Mouse (Mus musculus): Measurements from ENCODE around the gene Cbx2. TPM values are rescaled to one million over a fixed set of nuclear protein-coding genes. Genes with fewer than 3 reads are reported as not detected.

Cbx2 gene
- total and polyA plus RNA-seq, 3 experiments: 0.11 TPM; not detected in 2

- ATAC-seq (ENCODE audit: extremely low read depth, insufficient number of reproducible peaks, low FRiP score, poor library complexity, severe bottlenecking): no peak
- H3K27me3 ChIP-seq (ENCODE audit: insufficient read depth, low read length): no peaks in the 10 kb centered on the region
- TF ChIP-seq POLR2AphosphoS5 (IDR thresholded peaks at IDR 0.05; ENCODE audit: insufficient replicate concordance, low read depth, low read length): no peak
- no peak for TF ChIP-seq GATA1 (IDR thresholded peaks at IDR 0.05; ENCODE audit: borderline replicate concordance, low read length)
- no peak for TF ChIP-seq TAL1 (conservative IDR thresholded peaks at IDR 0.05; ENCODE audit: low read depth, low read length)
- TF ChIP-seq GATA2 (IDR thresholded peaks at IDR 0.05; ENCODE audit: borderline replicate concordance, low read depth, low read length): no peak
- no peak for TF ChIP-seq CTCF (IDR thresholded peaks at IDR 0.05; ENCODE audit: low read depth, low read length)
These were observed 1.5 kb downstream of the Cbx2 start for GRCm38 (mm10) chr11:119024260-119024659.

GRCm38 (mm10) chr11:119026203-119026602 is 3.4 kb downstream of the Cbx2 start:
- no peak for ATAC-seq (ENCODE audit: extremely low read depth, insufficient number of reproducible peaks, low FRiP score, poor library complexity, severe bottlenecking)
- H3K9me3 ChIP-seq (replicated peaks): peaks cover 92% of the 10 kb centered on the region
- no peak for DNase-seq (ENCODE audit: low spot score)
- no peaks in the 10 kb centered on the region for H3K36me3 ChIP-seq (replicated peaks)
- H3K27me3 ChIP-seq (ENCODE audit: insufficient read depth, low read length): no peaks in the 10 kb centered on the region
- no peak overlapping the region for H3K4me3 ChIP-seq (ENCODE audit: low read depth, low read length)
- H3K4me1 ChIP-seq (ENCODE audit: insufficient read depth, low read depth, low read length): no peaks in the 10 kb centered on the region
- TF ChIP-seq GATA2 (IDR thresholded peaks at IDR 0.05; ENCODE audit: borderline replicate concordance, low read depth, low read length) (no peak), TAL1 (conservative IDR thresholded peaks at IDR 0.05; ENCODE audit: low read depth, low read length) (no peak), GATA1 (IDR thresholded peaks at IDR 0.05; ENCODE audit: borderline replicate concordance, low read length) (no peak), CTCF (IDR thresholded peaks at IDR 0.05; ENCODE audit: low read depth, low read length) (no peak), POLR2AphosphoS5 (IDR thresholded peaks at IDR 0.05; ENCODE audit: insufficient replicate concordance, low read depth, low read length) (no peak)

More at GRCm38 (mm10) chr11:119024260-119024659, 1.5 kb downstream of the Cbx2 start:
- Histone ChIP-seq H3K4me1 (ENCODE audit: insufficient read depth, low read depth, low read length) (no peaks in the 10 kb centered on the region), H3K9me3 (replicated peaks) (peaks cover 93% of the 10 kb centered on the region), H3K4me3 (ENCODE audit: low read depth, low read length) (no peak overlapping the region), H3K36me3 (replicated peaks) (no peaks in the 10 kb centered on the region)
- DNase-seq (ENCODE audit: low spot score): no peak

GRCm38 (mm10) chr11:119033874-119034558 is 11.3 kb downstream of the Cbx2 start:
- H3K9me3 ChIP-seq (replicated peaks): peaks cover 87% of the 10 kb centered on the region
- H3K27me3 ChIP-seq (ENCODE audit: insufficient read depth, low read length): no peaks in the 10 kb centered on the region
- ATAC-seq (ENCODE audit: extremely low read depth, insufficient number of reproducible peaks, low FRiP score, poor library complexity, severe bottlenecking): no peak
- no peaks in the 10 kb centered on the region for H3K4me1 ChIP-seq (ENCODE audit: insufficient read depth, low read depth, low read length)
- no peak for DNase-seq (ENCODE audit: low spot score)
- no peak overlapping the region for H3K4me3 ChIP-seq (ENCODE audit: low read depth, low read length)
- TF ChIP-seq GATA2 (IDR thresholded peaks at IDR 0.05; ENCODE audit: borderline replicate concordance, low read depth, low read length): no peak
- 0 out of 2 replicates have a peak, but pooled peaks have one; percentile 4 for TF ChIP-seq CTCF (IDR thresholded peaks at IDR 0.05; ENCODE audit: low read depth, low read length)
- H3K36me3 ChIP-seq (replicated peaks): no peaks in the 10 kb centered on the region

- ATAC-seq (ENCODE audit: extremely low read depth, insufficient number of reproducible peaks, low FRiP score, poor library complexity, severe bottlenecking) (no peak), DNase-seq (ENCODE audit: low spot score) (no peak)
- peaks cover 86% of the 10 kb centered on the region for H3K9me3 ChIP-seq (replicated peaks)
- no peaks in the 10 kb centered on the region for H3K4me1 ChIP-seq (ENCODE audit: insufficient read depth, low read depth, low read length)
- no peaks in the 10 kb centered on the region for H3K27me3 ChIP-seq (ENCODE audit: insufficient read depth, low read length)
- TF ChIP-seq TAL1 (conservative IDR thresholded peaks at IDR 0.05; ENCODE audit: low read depth, low read length): no peak
- TF ChIP-seq GATA1 (IDR thresholded peaks at IDR 0.05; ENCODE audit: borderline replicate concordance, low read length): no peak
- no peak for TF ChIP-seq POLR2AphosphoS5 (IDR thresholded peaks at IDR 0.05; ENCODE audit: insufficient replicate concordance, low read depth, low read length)
- no peak for TF ChIP-seq CTCF (IDR thresholded peaks at IDR 0.05; ENCODE audit: low read depth, low read length)
- no peaks in the 10 kb centered on the region for H3K36me3 ChIP-seq (replicated peaks)
- H3K4me3 ChIP-seq (ENCODE audit: low read depth, low read length): no peak overlapping the region
These were observed 11.9 kb downstream of the Cbx2 start for GRCm38 (mm10) chr11:119034635-119035034.

- no peaks in the 10 kb centered on the region for H3K27me3 ChIP-seq (ENCODE audit: insufficient read depth, low read length)
- no peak for DNase-seq (ENCODE audit: low spot score)
- H3K36me3 ChIP-seq (replicated peaks): no peaks in the 10 kb centered on the region
- no peaks in the 10 kb centered on the region for H3K4me1 ChIP-seq (ENCODE audit: insufficient read depth, low read depth, low read length)
- TF ChIP-seq CTCF (IDR thresholded peaks at IDR 0.05; ENCODE audit: low read depth, low read length) (no peak), GATA1 (IDR thresholded peaks at IDR 0.05; ENCODE audit: borderline replicate concordance, low read length) (no peak), POLR2AphosphoS5 (IDR thresholded peaks at IDR 0.05; ENCODE audit: insufficient replicate concordance, low read depth, low read length) (no peak), TAL1 (conservative IDR thresholded peaks at IDR 0.05; ENCODE audit: low read depth, low read length) (no peak), GATA2 (IDR thresholded peaks at IDR 0.05; ENCODE audit: borderline replicate concordance, low read depth, low read length) (no peak)
- no peak for ATAC-seq (ENCODE audit: extremely low read depth, insufficient number of reproducible peaks, low FRiP score, poor library complexity, severe bottlenecking)
- no peak overlapping the region; the same call in 1 of the 2 replicates for H3K4me3 ChIP-seq (ENCODE audit: low read depth, low read length)
- H3K9me3 ChIP-seq (replicated peaks): peaks cover 86% of the 10 kb centered on the region
These were observed 12.4 kb downstream of the Cbx2 start for GRCm38 (mm10) chr11:119035094-119035685.

- Histone ChIP-seq H3K4me1 (ENCODE audit: insufficient read depth, low read depth, low read length) (no peaks in the 10 kb centered on the region), H3K36me3 (replicated peaks) (no peaks in the 10 kb centered on the region), H3K4me3 (ENCODE audit: low read depth, low read length) (no peak overlapping the region), H3K27me3 (ENCODE audit: insufficient read depth, low read length) (no peaks in the 10 kb centered on the region), H3K9me3 (replicated peaks) (peaks cover 86% of the 10 kb centered on the region)
- TF ChIP-seq GATA2 (IDR thresholded peaks at IDR 0.05; ENCODE audit: borderline replicate concordance, low read depth, low read length): no peak
- no peak for TF ChIP-seq GATA1 (IDR thresholded peaks at IDR 0.05; ENCODE audit: borderline replicate concordance, low read length)
- TF ChIP-seq CTCF (IDR thresholded peaks at IDR 0.05; ENCODE audit: low read depth, low read length): no peak
- TF ChIP-seq TAL1 (conservative IDR thresholded peaks at IDR 0.05; ENCODE audit: low read depth, low read length): no peak
- TF ChIP-seq POLR2AphosphoS5 (IDR thresholded peaks at IDR 0.05; ENCODE audit: insufficient replicate concordance, low read depth, low read length): no peak
- ATAC-seq (ENCODE audit: extremely low read depth, insufficient number of reproducible peaks, low FRiP score, poor library complexity, severe bottlenecking) (no peak), DNase-seq (ENCODE audit: low spot score) (no peak)
These were observed 13.0 kb downstream of the Cbx2 start for GRCm38 (mm10) chr11:119035686-119036165.

All from G1E (cell line).